Mouse (Mus musculus): Measurements from ENCODE around the gene Pik3r6. TPM values are rescaled to one million over a fixed set of nuclear protein-coding genes. Genes with fewer than 3 reads are reported as not detected.

The Pik3r6 gene
- total and polyA plus RNA-seq, 3 experiments: 0.42 to 1.5 TPM; not detected in 1

DNA sequence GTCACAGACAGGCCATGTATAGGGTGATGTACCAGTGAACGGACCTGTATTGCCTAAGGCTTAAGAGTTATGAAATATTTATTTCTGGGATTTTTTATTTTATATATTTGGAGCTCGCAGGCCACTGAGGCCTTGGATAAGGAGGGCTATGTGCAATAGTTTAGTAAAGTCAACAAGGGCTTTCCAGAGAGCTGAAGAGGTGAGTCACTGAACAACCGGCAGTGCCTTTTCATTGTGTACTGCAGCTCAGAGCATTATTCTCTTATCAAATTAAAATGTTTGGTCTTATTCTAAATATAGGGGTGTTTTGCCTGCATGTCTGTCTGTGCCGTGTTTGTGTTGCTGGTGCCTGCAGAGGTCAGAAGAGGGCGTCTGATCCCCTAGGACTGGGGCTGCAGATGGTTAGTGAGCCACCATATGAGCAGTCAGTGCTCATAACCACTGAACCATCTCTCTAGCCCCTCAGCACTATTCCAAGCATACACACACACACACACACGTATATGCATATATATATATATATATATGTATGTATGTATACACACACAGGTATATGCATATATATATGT lies 14.5 kb upstream of the Pik3r6 start:
- Histone ChIP-seq H3K9me3 (replicated peaks; ENCODE audit: insufficient read depth, low read length) (no peaks in the 10 kb centered on the region), H3K4me3 (ENCODE audit: control insufficient read depth in 1 of 2, insufficient read depth in 1 of 2, low read depth in 2 of 2, low read length in 2 of 2) (no peak overlapping the region), H3K36me3 (ENCODE audit: control insufficient read depth in 1 of 2, insufficient read depth in 2 of 2, low read length in 2 of 2) (peaks cover 0 to 4% of the 10 kb centered on the region in 2 experiments; a peak in 2 of 4 replicates), H3K79me2 (ENCODE audit: control insufficient read depth, insufficient read depth, low read length, poor library complexity) (no peaks in the 10 kb centered on the region), H3K27ac (ENCODE audit: control insufficient read depth, low read depth, low read length) (no peak overlapping the region), H3K9ac (ENCODE audit: control insufficient read depth, low read depth, low read length, poor library complexity, severe bottlenecking) (no peak overlapping the region), H3K4me1 (ENCODE audit: control insufficient read depth in 1 of 2, insufficient read depth in 2 of 2, low read length in 2 of 2) (peaks cover 2 to 8% of the 10 kb centered on the region in 2 experiments; a peak in 3 of 4 replicates), H3K27me3 (ENCODE audit: control insufficient read depth in 1 of 2, insufficient read depth in 2 of 2, low read length in 2 of 2) (no peaks in the 10 kb centered on the region)
- DNase-seq (ENCODE audit: low read depth, low spot score): no peak
- peak; percentile 49 for TF ChIP-seq SMC3 (IDR thresholded peaks at IDR 0.05; ENCODE audit: low read depth, low read length)
- no peak for TF ChIP-seq NRF1 (IDR thresholded peaks at IDR 0.05; ENCODE audit: insufficient read depth, low read depth, low read length, poor library complexity, severe bottlenecking)
- TF ChIP-seq MYB (IDR thresholded peaks at IDR 0.05; ENCODE audit: low read depth, low read length): no peak
- peak in 2 of 3 experiments; percentile 41 to 55; a peak in 4 of 6 replicates for TF ChIP-seq CTCF (IDR thresholded peaks at IDR 0.05 in 2 of 3, conservative IDR thresholded peaks at IDR 0.05 in 1 of 3; ENCODE audit: control insufficient read depth in 1 of 3, insufficient read depth in 1 of 3, low read depth in 2 of 3, low read length in 3 of 3, poor library complexity in 1 of 3, severe bottlenecking in 1 of 3)
- TF ChIP-seq RAD21 (IDR thresholded peaks at IDR 0.05; ENCODE audit: low read depth, low read length): peak; percentile 36
- TF ChIP-seq POLR2A (IDR thresholded peaks at IDR 0.05; ENCODE audit: control insufficient read depth in 1 of 2, insufficient read depth in 1 of 2, low read depth in 1 of 2, low read length in 2 of 2, poor library complexity in 1 of 2): no peak
- no peak for TF ChIP-seq BHLHE40 (IDR thresholded peaks at IDR 0.05; ENCODE audit: borderline replicate concordance, low read depth, low read length)
- no peak for TF ChIP-seq TCF12 (IDR thresholded peaks at IDR 0.05; ENCODE audit: low read depth, low read length)
- TF ChIP-seq ZC3H11A (IDR thresholded peaks at IDR 0.05; ENCODE audit: low read depth, low read length): peak; percentile 43

DNA sequence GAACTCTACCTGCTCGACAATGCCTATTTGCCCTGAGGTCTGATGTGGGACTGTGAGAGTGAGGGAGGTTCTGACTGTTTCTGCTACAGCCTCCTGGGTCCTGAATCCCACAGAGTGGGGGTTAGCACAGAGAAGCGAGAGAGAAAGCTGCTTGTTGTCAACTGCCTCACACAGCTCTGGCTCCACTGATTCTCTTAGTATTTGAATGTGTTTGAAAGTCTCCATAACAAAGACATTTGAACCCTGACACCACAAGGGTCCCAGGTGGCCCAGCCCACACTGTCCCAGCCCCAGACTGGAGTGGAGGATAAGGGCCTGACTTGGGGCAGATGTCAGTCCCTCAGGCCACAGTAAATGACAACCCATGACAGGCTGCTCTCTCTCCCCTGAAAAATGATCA lies 13.6 kb upstream of the Pik3r6 start:
- TF ChIP-seq HCFC1 (IDR thresholded peaks at IDR 0.05; ENCODE audit: low read depth, low read length) (no peak), CTCF (IDR thresholded peaks at IDR 0.05 in 2 of 3, conservative IDR thresholded peaks at IDR 0.05 in 1 of 3; ENCODE audit: control insufficient read depth in 1 of 3, insufficient read depth in 1 of 3, low read depth in 2 of 3, low read length in 3 of 3, poor library complexity in 1 of 3, severe bottlenecking in 1 of 3) (no peak), EP300 (IDR thresholded peaks at IDR 0.05; ENCODE audit: low read depth in 1 of 2, low read length in 2 of 2) (no peak), MXI1 (IDR thresholded peaks at IDR 0.05; ENCODE audit: low read depth, low read length) (no peak), GABPA (IDR thresholded peaks at IDR 0.05; ENCODE audit: low read depth, low read length) (no peak), MAZ (IDR thresholded peaks at IDR 0.05; ENCODE audit: low read depth, low read length) (no peak), TBP (IDR thresholded peaks at IDR 0.05; ENCODE audit: low read depth, low read length) (no peak), MEF2A (IDR thresholded peaks at IDR 0.05; ENCODE audit: extremely low read depth, insufficient replicate concordance, low read depth, low read length, poor library complexity, severe bottlenecking) (no peak), NRF1 (IDR thresholded peaks at IDR 0.05; ENCODE audit: insufficient read depth, low read depth, low read length, poor library complexity, severe bottlenecking) (no peak), CHD2 (IDR thresholded peaks at IDR 0.05; ENCODE audit: low read length) (no peak), RAD21 (IDR thresholded peaks at IDR 0.05; ENCODE audit: low read depth, low read length) (no peak), ELF1 (IDR thresholded peaks at IDR 0.05; ENCODE audit: low read depth, low read length) (no peak), ZKSCAN1 (IDR thresholded peaks at IDR 0.05; ENCODE audit: low read depth, low read length) (no peak), GATA1 (IDR thresholded peaks at IDR 0.05; ENCODE audit: low read depth, low read length) (no peak), BHLHE40 (IDR thresholded peaks at IDR 0.05; ENCODE audit: borderline replicate concordance, low read depth, low read length) (no peak), ZC3H11A (IDR thresholded peaks at IDR 0.05; ENCODE audit: low read depth, low read length) (no peak)
- peaks cover 0 to 7% of the 10 kb centered on the region in 2 experiments; a peak in 2 of 4 replicates for H3K36me3 ChIP-seq (ENCODE audit: control insufficient read depth in 1 of 2, insufficient read depth in 2 of 2, low read length in 2 of 2)

More for the DNA sequence above, 13.6 kb upstream of the Pik3r6 start:
- Histone ChIP-seq H3K79me2 (ENCODE audit: control insufficient read depth, insufficient read depth, low read length, poor library complexity) (no peaks in the 10 kb centered on the region), H3K9me3 (replicated peaks; ENCODE audit: insufficient read depth, low read length) (no peaks in the 10 kb centered on the region), H3K4me3 (ENCODE audit: control insufficient read depth in 1 of 2, insufficient read depth in 1 of 2, low read depth in 2 of 2, low read length in 2 of 2) (no peak overlapping the region), H3K27me3 (ENCODE audit: control insufficient read depth in 1 of 2, insufficient read depth in 2 of 2, low read length in 2 of 2) (no peaks in the 10 kb centered on the region), H3K9ac (ENCODE audit: control insufficient read depth, low read depth, low read length, poor library complexity, severe bottlenecking) (no peak overlapping the region), H3K27ac (ENCODE audit: control insufficient read depth, low read depth, low read length) (no peak overlapping the region), H3K4me1 (ENCODE audit: control insufficient read depth in 1 of 2, insufficient read depth in 2 of 2, low read length in 2 of 2) (peaks cover 5 to 14% of the 10 kb centered on the region in 2 experiments; a peak in 3 of 4 replicates)
- DNase-seq (ENCODE audit: low read depth, low spot score): no peak
